Mouse (Mus musculus): ENCODE results near the gene Mpl.

DNA sequence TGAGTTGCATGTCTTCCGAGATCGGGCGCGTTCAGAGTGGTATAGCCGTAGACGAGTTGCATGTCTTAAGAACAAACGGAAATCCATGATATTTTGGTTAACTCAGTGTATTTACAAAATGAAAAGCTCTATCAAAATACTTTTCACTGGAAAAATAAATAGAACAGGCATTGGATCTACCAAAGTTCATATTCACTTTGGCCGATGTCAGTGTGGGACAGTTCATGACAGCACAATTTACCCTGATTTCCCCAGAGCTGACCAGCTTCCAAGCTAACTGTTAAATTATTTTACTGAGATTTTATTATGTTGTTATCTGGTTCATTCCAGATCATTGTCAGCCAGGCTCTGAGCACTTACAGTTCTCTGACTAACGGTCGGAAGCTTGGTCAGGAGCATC lies 33.1 kb upstream of the Mpl start:
- TF ChIP-seq CTCF (IDR thresholded peaks at IDR 0.05; ENCODE audit: low read depth, low read length): no peak
- no peak for TF ChIP-seq POLR2A (IDR thresholded peaks at IDR 0.05; ENCODE audit: extremely low read depth, insufficient read depth, low read length)
